Mouse (Mus musculus) cerebellum, postnatal 36 days (tissue): ENCODE measurements around the gene Pld1.
A peak's percentile ranks its signal among the peaks of the same experiment; 100 is the strongest.
"Not testable (repeated sequence)": the region's sequence is repeated elsewhere in the genome, so short reads cannot be mapped to it uniquely, and the experiment has no call there.

ENCODE experiments used
- DNase-seq, 2 experiments: peaks; one replicate each; pipeline ENCODE4 v3.0.0; 2021 to 2022; ENCODE audit warnings: mixed read lengths in 2 of 2

Pld1 gene

GRCm38 (mm10) chr3:27945397-27945796 is 6.9 kb downstream of the Pld1 start:
- DNase-seq: not testable (repeated sequence)

- DNase-seq: no peak
Measured at GRCm38 (mm10) chr3:27949175-27949872, 10.8 kb downstream of the Pld1 start.

GRCm38 (mm10) chr3:27949873-27950250 is 11.4 kb downstream of the Pld1 start:
- no peak for DNase-seq

GRCm38 (mm10) chr3:27950726-27951125 is 12.2 kb downstream of the Pld1 start:
- DNase-seq: no peak

GRCm38 (mm10) chr3:27951721-27952120 is 13.2 kb downstream of the Pld1 start:
- no peak for DNase-seq

- DNase-seq: no peak
Measured at GRCm38 (mm10) chr3:27956006-27956405, 17.5 kb downstream of the Pld1 start.

- DNase-seq: no peak
Measured at GRCm38 (mm10) chr3:27959221-27959620, 20.7 kb downstream of the Pld1 start.

GRCm38 (mm10) chr3:27961162-27961561 is 22.7 kb downstream of the Pld1 start:
- DNase-seq: no peak

GRCm38 (mm10) chr3:27963795-27964201 is 25.3 kb downstream of the Pld1 start:
- DNase-seq: no peak

- no peak for DNase-seq
Measured at GRCm38 (mm10) chr3:27968671-27969070, 30.2 kb downstream of the Pld1 start.

- DNase-seq: no peak
Measured at GRCm38 (mm10) chr3:27973936-27974335, 35.4 kb downstream of the Pld1 start.

GRCm38 (mm10) chr3:27974981-27975380 is 36.5 kb downstream of the Pld1 start:
- DNase-seq: no peak

- no peak for DNase-seq
Measured at GRCm38 (mm10) chr3:27976931-27977544, 38.5 kb downstream of the Pld1 start.

GRCm38 (mm10) chr3:27978030-27978723 is 39.7 kb downstream of the Pld1 start:
- DNase-seq: no peak

GRCm38 (mm10) chr3:27981591-27981990 is 43.1 kb downstream of the Pld1 start:
- DNase-seq: no peak

- DNase-seq: peak; percentile 31 to 47
Measured at GRCm38 (mm10) chr3:27982436-27983017, 44.0 kb downstream of the Pld1 start.

- DNase-seq: no peak
Measured at GRCm38 (mm10) chr3:27983274-27983673, 44.8 kb downstream of the Pld1 start.

GRCm38 (mm10) chr3:27983935-27984577 is 45.6 kb downstream of the Pld1 start:
- DNase-seq: peak in 1 of 2 experiments; percentile 5

- no peak for DNase-seq
Measured at GRCm38 (mm10) chr3:27984620-27985019, 46.1 kb downstream of the Pld1 start.

GRCm38 (mm10) chr3:27985344-27985743 is 46.8 kb downstream of the Pld1 start:
- DNase-seq: no peak

GRCm38 (mm10) chr3:27987891-27988536 is 49.5 kb downstream of the Pld1 start:
- DNase-seq: no peak

- DNase-seq: no peak
Measured at GRCm38 (mm10) chr3:27991100-27991703, 52.7 kb downstream of the Pld1 start.
